Mouse (Mus musculus) mouse trophoblast stem cell (cell line): ENCODE measurements around the gene Mcat.
"Not testable (repeated sequence)": the region's sequence is repeated elsewhere in the genome, so short reads cannot be mapped to it uniquely, and the experiment has no call there.

Experiments used
- in situ Hi-C, 2 experiments: fragments of 300-500 bp; cut with MseI, MboI; formaldehyde crosslinking; loops; 2 replicates in 1 of 2; 3 replicates in 1 of 2; pipeline ENCODE4 v1.15.1; 2025

Gene Mcat

DNA sequence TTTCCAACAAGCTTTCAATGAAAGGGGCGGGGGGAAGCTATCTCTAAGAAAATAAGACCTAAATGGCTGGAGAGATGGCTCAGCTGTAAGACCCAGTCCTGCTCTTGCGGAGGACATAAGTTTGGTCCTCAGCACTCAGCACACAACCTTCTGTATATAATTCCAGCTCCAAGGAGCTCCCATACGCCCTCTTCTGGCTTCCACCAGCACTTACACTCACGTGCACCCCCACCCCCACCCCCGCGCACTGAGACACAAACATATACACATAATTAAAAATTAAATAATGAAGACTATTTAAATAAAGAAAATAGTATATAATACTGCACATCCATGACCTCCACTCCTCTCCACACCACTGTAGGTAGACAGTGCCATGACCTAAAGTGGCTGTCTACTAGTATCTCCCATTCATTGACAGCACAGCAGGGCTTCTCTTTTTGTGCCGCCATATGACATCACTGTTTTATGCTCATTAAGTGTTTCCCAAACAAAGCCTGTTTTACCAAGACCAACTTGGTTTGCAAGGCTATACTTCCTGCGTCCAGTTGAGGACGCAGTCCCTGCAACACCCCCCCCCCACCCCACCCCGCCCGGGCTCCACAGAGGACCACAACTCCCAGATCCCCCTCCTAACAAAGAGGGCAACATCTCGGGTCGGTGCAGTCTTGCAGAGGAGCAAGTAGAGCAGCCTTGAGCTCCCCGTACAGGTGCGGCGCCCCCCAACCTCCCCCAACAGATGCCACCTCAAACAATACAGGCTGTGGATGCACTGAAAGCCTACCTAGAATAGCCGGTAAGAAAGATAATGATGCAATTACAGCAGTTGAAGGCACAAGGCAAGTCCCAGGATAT lies 53.4 kb downstream of the Mcat start:
- in situ Hi-C loops: no loop called here

GRCm38 (mm10) chr15:83501483-83501882 lies 62.1 kb downstream of the Mcat start:
- in situ Hi-C loops: not testable (repeated sequence)

DNA sequence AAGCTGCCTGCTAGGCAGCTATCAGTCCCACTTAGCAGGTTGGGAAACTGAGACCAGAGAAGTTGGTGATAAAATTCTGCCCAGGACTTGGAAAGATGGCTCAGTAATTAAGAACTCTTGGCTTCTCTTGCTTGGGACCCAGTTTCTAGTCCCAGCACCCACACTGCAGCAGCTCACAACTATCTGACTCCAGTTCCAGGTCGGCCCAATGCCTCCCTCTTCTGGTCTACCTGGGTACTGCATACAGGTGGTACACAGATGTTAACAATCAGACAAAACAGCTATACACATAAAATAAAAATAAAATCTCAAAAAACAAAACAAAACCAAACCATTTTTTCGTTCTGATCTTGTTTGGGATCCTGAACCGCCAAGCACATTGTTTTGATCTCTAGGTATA lies 63.2 kb downstream of the Mcat start:
- in situ Hi-C loops: no loop called here

GRCm38 (mm10) chr15:83499211-83499755 lies 64.3 kb downstream of the Mcat start:
- in situ Hi-C loops: no loop called here

- in situ Hi-C loops: no loop called here
These were observed 66.3 kb downstream of the Mcat start for GRCm38 (mm10) chr15:83497299-83497698.
